ENCODE assay signal across 8 mouse cellular contexts in genomic region chr4:101496188-101496533, GRCm38 (mm10). TPM values are rescaled to one million over a fixed set of nuclear protein-coding genes. Genes with fewer than 3 reads are reported as not detected.
DNase-seq lines count a peak whose midpoint lies in the region; ATAC-seq and TF ChIP-seq lines count a peak whose summit lies in the region.

No protein-coding gene starts in this region.

- no peaks in the 10 kb centered on the region; the same call in 1 of the 2 replicates for H3K4me1 ChIP-seq in kidney, postnatal 0 days (replicated peaks; ENCODE audit: insufficient read depth, low read length)
- H3K4me1 ChIP-seq in embryonic facial prominence, embryonic 12.5 days: peaks cover 14% of the 10 kb centered on the region; the same call in 1 of the 2 replicates
- H3K4me1 ChIP-seq in hindbrain, postnatal 0 days (ENCODE audit: insufficient read depth, low read length): no peaks in the 10 kb centered on the region
- H3K4me1 ChIP-seq in neural tube, embryonic 12.5 days: peaks cover 18% of the 10 kb centered on the region

- H3K9me3 ChIP-seq in kidney, postnatal 0 days (replicated peaks; ENCODE audit: low read length): no peaks in the 10 kb centered on the region
- H3K9me3 ChIP-seq in embryonic facial prominence, embryonic 12.5 days: no peaks in the 10 kb centered on the region
- H3K9me3 ChIP-seq in hindbrain, postnatal 0 days (ENCODE audit: low read length): no peaks in the 10 kb centered on the region
- H3K9me3 ChIP-seq in neural tube, embryonic 12.5 days: no peaks in the 10 kb centered on the region

- TF ChIP-seq CTCF in kidney, postnatal 0 days (IDR thresholded peaks at IDR 0.05; ENCODE audit: low read depth): no peak
- no peak for TF ChIP-seq CTCF in hindbrain, postnatal 0 days (IDR thresholded peaks at IDR 0.05; ENCODE audit: low read depth)

- H3K27me3 ChIP-seq in kidney, postnatal 0 days (ENCODE audit: insufficient read depth, low read length): peaks cover 25% of the 10 kb centered on the region
- H3K27me3 ChIP-seq in embryonic facial prominence, embryonic 12.5 days: peaks cover 30% of the 10 kb centered on the region
- no peaks in the 10 kb centered on the region for H3K27me3 ChIP-seq in hindbrain, postnatal 0 days (ENCODE audit: insufficient read depth, low read length)
- peaks cover 21% of the 10 kb centered on the region for H3K27me3 ChIP-seq in neural tube, embryonic 12.5 days (replicated peaks)

- peak overlapping the region; percentile 49 for H3K4me3 ChIP-seq in kidney, postnatal 0 days (replicated peaks; ENCODE audit: low read depth, low read length)
- H3K4me3 ChIP-seq in embryonic facial prominence, embryonic 12.5 days: peak overlapping the region; percentile 64
- peak overlapping the region; percentile 70 for H3K4me3 ChIP-seq in hindbrain, postnatal 0 days (ENCODE audit: low read length)
- peak overlapping the region; percentile 63 for H3K4me3 ChIP-seq in neural tube, embryonic 12.5 days

- H3K9ac ChIP-seq in kidney, postnatal 0 days (ENCODE audit: low read depth, low read length): peak overlapping the region; percentile 46; the same call in 1 of the 2 replicates
- peak overlapping the region; percentile 47 for H3K9ac ChIP-seq in embryonic facial prominence, embryonic 12.5 days
- peak overlapping the region; percentile 67 for H3K9ac ChIP-seq in hindbrain, postnatal 0 days (replicated peaks; ENCODE audit: low read length)
- peak overlapping the region; percentile 60 for H3K9ac ChIP-seq in neural tube, embryonic 12.5 days

- no peaks in the 10 kb centered on the region for H3K36me3 ChIP-seq in kidney, postnatal 0 days (ENCODE audit: insufficient read depth, low read length)
- no peaks in the 10 kb centered on the region for H3K36me3 ChIP-seq in embryonic facial prominence, embryonic 12.5 days
- no peaks in the 10 kb centered on the region for H3K36me3 ChIP-seq in hindbrain, postnatal 0 days (ENCODE audit: insufficient read depth, low read length)
- H3K36me3 ChIP-seq in neural tube, embryonic 12.5 days: no peaks in the 10 kb centered on the region

- peak overlapping the region; percentile 97 for H3K4me2 ChIP-seq in kidney, postnatal 0 days (ENCODE audit: low read length)
- H3K4me2 ChIP-seq in embryonic facial prominence, embryonic 12.5 days (replicated peaks): peak overlapping the region; percentile 99
- peak overlapping the region; percentile 95 for H3K4me2 ChIP-seq in hindbrain, postnatal 0 days (ENCODE audit: low read depth, low read length)
- peak overlapping the region; percentile 98 for H3K4me2 ChIP-seq in neural tube, embryonic 12.5 days (replicated peaks)

- no peak for DNase-seq in kidney, postnatal 0 days (ENCODE audit: low spot score)
- no peak for DNase-seq in kidney, postnatal 36 days
- peak; percentile 46 for DNase-seq in hindbrain, postnatal 0 days (ENCODE audit: low spot score)
- no peak for DNase-seq in layer of hippocampus, adult 9-11 months
- no peak for DNase-seq in frontal cortex, postnatal 14 days (ENCODE audit: low spot score in 2 of 2)
- no peak for DNase-seq in embryo, embryonic 10.5 days (ENCODE audit: low spot score)

- ATAC-seq in kidney, postnatal 0 days (replicated peaks; ENCODE audit: low FRiP score, low read depth): 0 out of 2 replicates have a peak, but pooled peaks have one; percentile 12
- peak; percentile 10; the same call in 1 of the 2 replicates for ATAC-seq in embryonic facial prominence, embryonic 12.5 days (ENCODE audit: insufficient number of reproducible peaks, insufficient read depth, low FRiP score, low TSS enrichment)
- ATAC-seq in hindbrain, postnatal 0 days: no peak; the same call in 1 of the 2 replicates
- peak; percentile 59 for ATAC-seq in neural tube, embryonic 12.5 days (ENCODE audit: low FRiP score, low read depth)

- WGBS in kidney, postnatal 0 days: 2% methylated on average over 28 of the region's 28 CpGs
- under 1% methylated on average over 28 of the region's 28 CpGs for WGBS in embryonic facial prominence, embryonic 12.5 days
- 3% methylated on average over 28 of the region's 28 CpGs for WGBS in hindbrain, postnatal 0 days
- 2% methylated on average over 28 of the region's 28 CpGs for WGBS in neural tube, embryonic 12.5 days

- H3K27ac ChIP-seq in kidney, postnatal 0 days: no peak overlapping the region
- no peak overlapping the region for H3K27ac ChIP-seq in embryonic facial prominence, embryonic 12.5 days
- peak overlapping the region; percentile 71 for H3K27ac ChIP-seq in hindbrain, postnatal 0 days
- no peak overlapping the region for H3K27ac ChIP-seq in neural tube, embryonic 12.5 days

RNA-seq across cellular contexts. Expression of gene Dnajc6, which starts 0.3 kb away (rescaled TPM):
- 2.8 and 3.3 TPM in 2 replicates for polyA plus RNA-seq in kidney, postnatal 0 days (2015; fragmentation: Nextera tagmentation; extraction: Ambion mirVana)
- polyA plus RNA-seq in embryonic facial prominence, embryonic 12.5 days (2016; fragmentation: Nextera tagmentation; extraction: Ambion mirVana): 2.6 and 3.3 TPM in 2 replicates
- total RNA-seq in hindbrain, postnatal 0 days (2014; rRNA removed): 205 and 216 TPM in 2 replicates
- polyA plus RNA-seq in hindbrain, postnatal 0 days (2015; fragmentation: Nextera tagmentation; extraction: Ambion mirVana): 56.5 and 60.9 TPM in 2 replicates
- 17.8 and 22.6 TPM in 2 replicates for polyA plus RNA-seq in neural tube, embryonic 12.5 days (2016; fragmentation: Nextera tagmentation; extraction: Ambion mirVana)
